Mouse (Mus musculus): ENCODE results near the gene Akt1.

DNA sequence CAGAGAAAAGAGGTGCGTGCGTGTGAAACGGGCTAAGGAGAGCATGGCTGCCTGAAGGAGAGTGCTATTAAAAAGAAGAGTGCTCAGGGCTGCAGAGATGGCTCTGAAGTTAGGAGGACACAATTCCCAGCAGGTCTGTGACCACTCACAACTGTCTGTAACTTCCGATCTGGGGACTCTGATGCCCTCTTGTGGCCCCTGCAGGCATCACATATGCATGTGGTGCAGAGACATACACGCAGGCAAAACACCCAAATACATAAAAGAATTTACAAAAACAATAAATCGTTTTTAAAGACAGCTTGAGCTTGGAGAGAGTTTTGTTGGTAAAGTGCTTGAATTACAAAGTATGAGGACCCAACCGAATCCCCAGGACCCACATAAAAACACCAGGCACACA, 42.5 kb upstream of the Akt1 start:
- TF ChIP-seq CTCF (IDR thresholded peaks at IDR 0.05) (peak; percentile 75), EP300 (IDR thresholded peaks at IDR 0.05; ENCODE audit: insufficient read depth, low read depth, low read length) (no peak)
